Mouse (Mus musculus) ES-E14 (cell line): ENCODE measurements around the gene D130040H23Rik. TPM values are rescaled to one million over a fixed set of nuclear protein-coding genes. Genes with fewer than 3 reads are reported as not detected.

Source experiments
- DNase-seq: peaks from one replicate; pipeline ENCODE4 v3.0.0-alpha.2; 2013; ENCODE audit warnings: low read depth, low spot score
- H3K27ac ChIP-seq: 2 replicates; pipeline ENCODE4 v1.5.1; 2012; ENCODE audit warnings: low read depth, mild to moderate bottlenecking, low read length, moderate library complexity, mixed read lengths; ENCODE audit not compliant: poor library complexity, insufficient read depth, severe bottlenecking
- H3K36me3 ChIP-seq: 2 replicates; pipeline ENCODE4 v1.6.1; 2012; ENCODE audit warnings: mild to moderate bottlenecking, low read length, moderate library complexity, mixed read lengths; ENCODE audit not compliant: control insufficient read depth, poor library complexity, insufficient read depth, severe bottlenecking
- H3K4me1 ChIP-seq, 2 experiments: fragments of 150-350 bp in 1 of 2; sonication (generic) in 1 of 2; 2 replicates each; pipeline ENCODE4 v1.6.1; 2012; ENCODE audit warnings: low read length in 2 of 2, mild to moderate bottlenecking in 1 of 2, mixed read lengths in 1 of 2; ENCODE audit not compliant: control insufficient read depth in 2 of 2, insufficient read depth in 2 of 2, poor library complexity in 1 of 2
- H3K4me3 ChIP-seq, 2 experiments: fragments of 150-350 bp in 1 of 2; sonication (generic) in 1 of 2; 2 replicates each; pipeline ENCODE4 v1.5.1; 2012; ENCODE audit warnings: low read length in 2 of 2, low read depth in 1 of 2, mild to moderate bottlenecking in 1 of 2, mixed read lengths in 1 of 2; ENCODE audit not compliant: insufficient read depth in 1 of 2, poor library complexity in 1 of 2, severe bottlenecking in 1 of 2
- H3K9ac ChIP-seq: 2 replicates; pipeline ENCODE4 v1.6.1; 2012; ENCODE audit warnings: low read depth, mild to moderate bottlenecking, low read length, mixed read lengths; ENCODE audit not compliant: poor library complexity, insufficient read depth, severe bottlenecking
- H3K9me3 ChIP-seq: fragments of 150-350 bp; sonication (generic); 2 replicates; pipeline ENCODE4 v1.6.1; 2012; ENCODE audit warnings: low read depth, mild to moderate bottlenecking, low read length; ENCODE audit not compliant: control insufficient read depth, insufficient read depth
- CHD2 ChIP-seq: IDR thresholded peaks from 2 replicates; pipeline ENCODE4 v1.6.1; 2014; ENCODE audit warnings: mild to moderate bottlenecking, low read depth, low read length, inconsistent platforms
- HCFC1 ChIP-seq: IDR thresholded peaks from 2 replicates; pipeline ENCODE4 v1.6.1; 2012; ENCODE audit warnings: low read length, inconsistent platforms, borderline replicate concordance; ENCODE audit not compliant: insufficient read depth
- MAFK ChIP-seq: IDR thresholded peaks from 2 replicates; pipeline ENCODE4 v1.6.1; 2014; ENCODE audit warnings: mild to moderate bottlenecking, low read depth, low read length, inconsistent platforms; ENCODE audit not compliant: insufficient read depth
- ZC3H11A ChIP-seq: IDR thresholded peaks from 2 replicates; pipeline ENCODE4 v1.6.1; 2012; ENCODE audit warnings: low read depth, mild to moderate bottlenecking, inconsistent platforms, low read length, borderline replicate concordance
- ZNF384 ChIP-seq: IDR thresholded peaks from 2 replicates; pipeline ENCODE4 v1.6.1; 2012; ENCODE audit warnings: low read depth, low read length, inconsistent platforms
- in situ Hi-C, 2 experiments: fragments of 600-800 bp; cut with MboI; formaldehyde crosslinking; loops; one replicate each; pipeline ENCODE4 v1.15.1; 2025; ENCODE audit warnings: low sequenced_read_pairs in 2 of 2, inconsistent platforms in 1 of 2; ENCODE audit not compliant: unreplicated experiment in 2 of 2
- total RNA-seq: library from RNA; depleted of rRNA; stranded (reverse); fragments of 300-350 nt; gene quantifications from 2 replicates; pipeline ENCODE4 v1.2.3, GENCODE M21; 2012; rRNA removed

D130040H23Rik gene
- total RNA-seq, result 7.5 and 11.7 TPM in 2 replicates

DNA sequence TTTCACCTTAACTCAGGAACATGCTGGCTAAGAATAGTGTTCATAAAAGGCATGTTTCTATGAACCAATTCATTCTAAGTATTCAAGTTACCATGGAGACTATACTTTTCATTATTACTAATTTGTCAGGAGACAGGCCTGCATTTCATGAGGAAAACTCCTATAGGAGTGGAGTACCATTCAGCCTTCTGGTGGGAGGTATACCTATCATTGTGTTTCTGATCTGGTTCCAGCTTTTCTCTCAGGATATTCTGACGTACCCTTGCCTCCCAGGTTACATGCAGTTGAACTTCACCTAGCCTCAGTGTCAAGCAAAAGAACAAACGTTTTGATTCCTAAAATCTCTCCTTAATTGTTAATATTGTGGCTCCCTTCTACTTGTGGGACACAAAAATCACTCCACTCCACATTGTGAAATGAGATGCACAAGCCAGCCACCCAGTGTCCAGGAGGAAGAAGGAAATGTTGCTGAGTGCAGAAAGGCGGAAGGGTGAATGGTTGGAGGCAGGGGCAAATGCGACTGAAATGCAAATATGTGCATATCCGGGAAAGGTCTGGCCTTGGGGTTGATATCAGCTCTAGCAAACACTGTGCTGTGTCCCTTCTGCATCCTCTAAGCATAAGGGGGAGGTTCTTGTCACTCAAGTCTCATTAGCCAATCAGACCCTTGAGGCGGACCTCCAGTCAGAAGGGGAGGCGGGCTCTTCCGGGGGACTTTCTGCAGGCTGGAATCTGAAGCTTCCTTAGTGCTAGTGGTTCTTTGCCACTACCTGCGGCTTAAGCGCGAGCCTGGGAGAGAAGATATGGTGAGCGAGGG, at the start of gene D130040H23Rik:
TSS of gene D130040H23Rik (plus strand) at position 695 of the 817 bp plus-strand sequence.
- no peaks in the 10 kb centered on the region; a peak in 1 of 4 replicates for H3K4me1 ChIP-seq
- no peak for TF ChIP-seq ZNF384
- no peak for TF ChIP-seq ZC3H11A
- TF ChIP-seq HCFC1, result no peak
- TF ChIP-seq CHD2, result peak; percentile 77
- no peak for TF ChIP-seq MAFK
- in situ Hi-C loops, result no loop called here
- H3K36me3 ChIP-seq, result no peaks in the 10 kb centered on the region
- no peaks in the 10 kb centered on the region for H3K9me3 ChIP-seq
- peak within 1 kb of the TSS; percentile 90 to 92 for H3K4me3 ChIP-seq
- H3K27ac ChIP-seq, result peak within 1 kb of the TSS; percentile 42; the same call in 1 of the 2 replicates
- peak; percentile 87 for DNase-seq
- peak within 1 kb of the TSS; percentile 86 for H3K9ac ChIP-seq

GRCm38 (mm10) chr8:69242541-69242940, 28.3 kb upstream of the D130040H23Rik start:
- no peak overlapping the region for H3K27ac ChIP-seq
- TF ChIP-seq ZNF384, result no peak
- no peak for TF ChIP-seq CHD2
- TF ChIP-seq MAFK, result no peak
- TF ChIP-seq HCFC1, result no peak
- TF ChIP-seq ZC3H11A, result no peak
- no peaks in the 10 kb centered on the region for H3K9me3 ChIP-seq
- no peaks in the 10 kb centered on the region for H3K4me1 ChIP-seq
- in situ Hi-C loops, result no loop called here
- no peak overlapping the region for H3K4me3 ChIP-seq
- DNase-seq, result no peak
- H3K36me3 ChIP-seq, result no peaks in the 10 kb centered on the region
- no peak overlapping the region for H3K9ac ChIP-seq

GRCm38 (mm10) chr8:69268525-69268924, 2.4 kb upstream of the D130040H23Rik start:
- Histone ChIP-seq H3K27ac (no peak overlapping the region), H3K9me3 (no peaks in the 10 kb centered on the region), H3K9ac (no peak overlapping the region), H3K4me3 (no peak overlapping the region), H3K4me1 (no peaks in the 10 kb centered on the region; a peak in 1 of 4 replicates), H3K36me3 (no peaks in the 10 kb centered on the region)
- in situ Hi-C loops, result no loop called here
- TF ChIP-seq ZC3H11A, result peak; percentile 9; the same call in 1 of the 2 replicates
- TF ChIP-seq ZNF384, result no peak
- no peak for DNase-seq

- no peaks in the 10 kb centered on the region; a peak in 1 of 4 replicates for H3K4me1 ChIP-seq
- H3K9ac ChIP-seq, result peak overlapping the region; percentile 86
- no peak for DNase-seq
- in situ Hi-C loops, result no loop called here
- H3K27ac ChIP-seq, result peak overlapping the region; percentile 42; the same call in 1 of the 2 replicates
- no peak for TF ChIP-seq CHD2
- TF ChIP-seq HCFC1, result no peak
- no peak for TF ChIP-seq ZC3H11A
- TF ChIP-seq ZNF384, result no peak
- no peak for TF ChIP-seq MAFK
- H3K36me3 ChIP-seq, result no peaks in the 10 kb centered on the region
- H3K4me3 ChIP-seq, result peak overlapping the region; percentile 90 to 92
- H3K9me3 ChIP-seq, result no peaks in the 10 kb centered on the region
Observed at GRCm38 (mm10) chr8:69271203-69271554, 299 bp downstream of the D130040H23Rik start.
